Mouse (Mus musculus): ENCODE measurements at regions not wholly inside any gene's neighbourhood (a gene's known extent, or its start where the extent isn't known, plus 50 kb on each side); places are given as distances from the start of the nearest gene placed in this dataset.

DNA sequence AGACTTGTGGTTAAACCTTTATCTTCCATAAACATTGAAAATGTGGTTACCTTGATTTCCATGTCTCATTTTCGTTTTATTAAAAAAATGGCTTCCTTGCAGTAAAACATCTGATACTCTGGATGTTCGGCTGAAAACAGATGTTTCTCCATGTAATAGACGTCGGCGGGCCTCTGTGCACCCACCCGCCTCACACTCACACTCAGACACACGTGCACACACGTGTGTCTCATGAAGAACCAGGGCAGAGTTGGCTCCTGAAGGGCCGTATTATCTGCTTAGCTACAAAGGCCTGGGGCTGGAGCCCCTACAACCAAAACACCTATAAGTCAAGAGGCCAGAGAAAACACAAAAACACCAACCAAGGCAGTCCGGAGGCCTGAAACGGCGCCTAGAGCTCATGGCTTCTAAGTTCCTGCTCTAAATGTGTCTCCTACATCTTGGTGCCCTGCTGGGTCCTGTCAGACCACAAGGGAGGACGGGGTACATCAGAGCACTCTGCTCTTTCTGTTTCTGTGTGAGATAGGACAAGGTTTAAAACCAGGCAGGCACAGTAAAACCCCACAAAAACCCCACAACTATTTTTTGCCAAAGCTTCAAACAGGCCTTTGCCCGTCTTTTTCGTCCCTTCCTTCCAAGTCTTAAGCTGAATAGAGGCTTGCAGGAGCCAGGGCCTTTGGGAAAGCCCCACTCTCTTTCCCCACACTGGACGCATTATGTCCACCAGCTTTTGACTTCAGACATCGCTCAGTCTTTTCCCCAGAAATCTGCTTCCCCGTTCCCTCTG is 201.9 kb upstream of the Six2 start:
- 0 out of 2 replicates have a peak, but pooled peaks cover 14% of the 10 kb centered on the region for H3K4me1 ChIP-seq (ENCODE audit: control insufficient read depth, insufficient read depth, low read length)
- 77% methylated on average over 18 of the region's 18 CpGs for WGBS

DNA sequence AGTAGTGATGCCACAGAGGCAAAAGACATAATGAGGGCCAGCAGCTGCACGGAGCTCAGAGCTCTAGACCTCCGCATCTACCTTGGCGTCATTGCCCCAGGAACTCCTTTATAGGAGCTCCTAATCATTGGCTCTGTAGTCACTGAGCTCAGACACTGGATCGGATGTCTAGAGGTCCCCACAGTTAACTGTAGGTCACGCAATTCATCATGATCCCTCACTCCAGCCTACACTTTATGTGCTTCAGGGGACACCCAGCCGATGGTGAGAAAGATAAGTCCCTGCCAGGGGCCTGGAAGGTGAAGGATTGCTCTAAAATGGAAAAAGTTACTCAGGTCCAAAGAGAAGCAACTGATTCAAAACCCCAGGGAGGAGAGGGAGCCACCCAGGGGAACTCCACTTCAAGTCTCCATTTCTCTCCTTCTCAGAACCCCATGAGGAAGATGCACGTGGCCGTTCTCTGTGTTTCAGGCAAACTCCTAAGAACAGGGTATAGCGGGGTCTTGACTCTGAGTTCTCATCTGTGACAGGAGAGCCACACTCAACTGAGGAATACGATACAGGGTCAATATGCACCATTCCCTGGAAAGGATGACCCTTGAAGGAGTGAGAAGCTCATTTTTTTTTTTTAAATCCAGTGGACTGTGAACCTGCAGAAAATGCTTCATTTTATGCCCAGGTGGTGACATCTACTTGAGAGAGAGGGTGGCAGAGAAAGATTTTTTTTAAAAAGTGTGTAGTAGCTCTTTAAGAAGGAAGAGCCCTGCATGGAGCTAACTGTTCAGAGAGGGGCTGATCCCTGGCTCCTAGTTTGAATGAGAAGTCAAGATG is 200.7 kb upstream of the Six2 start:
- no peaks in the 10 kb centered on the region for H3K36me3 ChIP-seq (ENCODE audit: control insufficient read depth, insufficient read depth, low read length)
- peak; percentile 87 for ATAC-seq (ENCODE audit: low FRiP score, low TSS enrichment)
- H3K4me2 ChIP-seq (replicated peaks; ENCODE audit: low read depth, low read length), result no peak overlapping the region
- peak overlapping the region; percentile 37; the same call in 1 of the 2 replicates for H3K27ac ChIP-seq (ENCODE audit: low read depth, low read length)
- 29% methylated on average over 10 of the region's 10 CpGs for WGBS
- 0 out of 2 replicates have a peak, but pooled peaks cover 14% of the 10 kb centered on the region for H3K4me1 ChIP-seq (ENCODE audit: control insufficient read depth, insufficient read depth, low read length)
- no peak overlapping the region for H3K4me3 ChIP-seq (ENCODE audit: low read length)
- H3K27me3 ChIP-seq (ENCODE audit: control insufficient read depth, insufficient read depth, low read length), result 0 out of 2 replicates have a peak, but pooled peaks cover 3% of the 10 kb centered on the region
- no peak overlapping the region for H3K9ac ChIP-seq (ENCODE audit: low read depth, low read length)
- H3K9me3 ChIP-seq (ENCODE audit: control insufficient read depth, low read length), result no peaks in the 10 kb centered on the region

More for the DNA sequence above, 201.9 kb upstream of the Six2 start:
- Histone ChIP-seq H3K9ac (ENCODE audit: low read depth, low read length) (no peak overlapping the region), H3K9me3 (ENCODE audit: control insufficient read depth, low read length) (no peaks in the 10 kb centered on the region), H3K4me2 (replicated peaks; ENCODE audit: low read depth, low read length) (no peak overlapping the region), H3K36me3 (ENCODE audit: control insufficient read depth, insufficient read depth, low read length) (no peaks in the 10 kb centered on the region), H3K27ac (ENCODE audit: low read depth, low read length) (no peak overlapping the region), H3K27me3 (ENCODE audit: control insufficient read depth, insufficient read depth, low read length) (0 out of 2 replicates have a peak, but pooled peaks cover 3% of the 10 kb centered on the region), H3K4me3 (ENCODE audit: low read length) (no peak overlapping the region)
- ATAC-seq (ENCODE audit: low FRiP score, low TSS enrichment), result no peak

DNA sequence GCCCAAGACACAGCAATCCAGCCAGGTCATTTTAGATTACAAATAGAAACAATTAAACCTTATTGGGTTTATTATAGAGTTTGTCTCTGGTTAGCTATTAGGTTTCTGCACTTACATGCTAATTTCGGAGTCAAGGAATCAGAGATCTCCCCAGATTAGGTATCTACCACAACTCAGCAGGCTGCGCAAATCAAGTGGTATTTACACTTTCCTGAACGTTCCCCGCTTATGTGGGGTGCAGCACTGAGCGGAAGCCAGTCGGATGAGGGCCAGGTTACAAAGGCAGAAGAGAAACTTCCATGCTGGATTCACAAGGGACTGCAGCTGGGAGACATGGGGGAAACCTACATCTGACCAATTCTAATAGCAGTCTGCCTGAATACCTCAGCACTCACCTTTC is 198.6 kb upstream of the Six2 start:
- Histone ChIP-seq H3K9me3 (ENCODE audit: control insufficient read depth, low read length) (no peaks in the 10 kb centered on the region), H3K9ac (ENCODE audit: low read depth, low read length) (no peak overlapping the region), H3K4me3 (ENCODE audit: low read length) (no peak overlapping the region), H3K27ac (ENCODE audit: low read depth, low read length) (no peak overlapping the region), H3K4me2 (replicated peaks; ENCODE audit: low read depth, low read length) (no peak overlapping the region), H3K4me1 (ENCODE audit: control insufficient read depth, insufficient read depth, low read length) (0 out of 2 replicates have a peak, but pooled peaks cover 14% of the 10 kb centered on the region), H3K27me3 (ENCODE audit: control insufficient read depth, insufficient read depth, low read length) (0 out of 2 replicates have a peak, but pooled peaks cover 3% of the 10 kb centered on the region), H3K36me3 (ENCODE audit: control insufficient read depth, insufficient read depth, low read length) (no peaks in the 10 kb centered on the region)
- 70% methylated on average over 6 of the region's 6 CpGs for whole genome bisulfite sequencing
- ATAC-seq (ENCODE audit: low FRiP score, low TSS enrichment), result no peak

DNA sequence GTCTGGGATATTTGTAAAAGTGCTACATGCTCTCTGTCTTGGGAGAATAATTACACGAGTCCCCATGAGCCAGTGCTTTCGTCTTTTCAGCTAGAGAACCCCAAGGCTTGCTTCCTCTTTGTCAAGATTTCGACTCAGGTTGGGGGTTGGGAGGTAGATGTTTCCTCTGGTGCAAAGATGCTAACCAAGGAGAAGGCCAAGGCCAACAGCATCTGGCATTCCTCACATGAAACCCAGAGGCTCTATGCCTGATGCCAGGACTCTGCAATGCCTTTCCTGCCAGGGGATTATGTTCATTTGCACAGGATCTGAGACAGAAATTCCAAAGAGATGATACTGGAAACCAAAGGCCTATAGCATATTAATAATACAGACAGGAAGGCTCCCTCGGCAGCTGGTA is 198.2 kb upstream of the Six2 start:
- Histone ChIP-seq H3K27ac (ENCODE audit: low read depth, low read length) (no peak overlapping the region), H3K4me3 (ENCODE audit: low read length) (no peak overlapping the region), H3K4me1 (ENCODE audit: control insufficient read depth, insufficient read depth, low read length) (0 out of 2 replicates have a peak, but pooled peaks cover 14% of the 10 kb centered on the region), H3K4me2 (replicated peaks; ENCODE audit: low read depth, low read length) (no peak overlapping the region), H3K27me3 (ENCODE audit: control insufficient read depth, insufficient read depth, low read length) (0 out of 2 replicates have a peak, but pooled peaks cover 3% of the 10 kb centered on the region), H3K36me3 (ENCODE audit: control insufficient read depth, insufficient read depth, low read length) (no peaks in the 10 kb centered on the region), H3K9ac (ENCODE audit: low read depth, low read length) (no peak overlapping the region), H3K9me3 (ENCODE audit: control insufficient read depth, low read length) (no peaks in the 10 kb centered on the region)
- 62% methylated on average over 4 of the region's 4 CpGs for WGBS
- ATAC-seq (ENCODE audit: low FRiP score, low TSS enrichment), result no peak

DNA sequence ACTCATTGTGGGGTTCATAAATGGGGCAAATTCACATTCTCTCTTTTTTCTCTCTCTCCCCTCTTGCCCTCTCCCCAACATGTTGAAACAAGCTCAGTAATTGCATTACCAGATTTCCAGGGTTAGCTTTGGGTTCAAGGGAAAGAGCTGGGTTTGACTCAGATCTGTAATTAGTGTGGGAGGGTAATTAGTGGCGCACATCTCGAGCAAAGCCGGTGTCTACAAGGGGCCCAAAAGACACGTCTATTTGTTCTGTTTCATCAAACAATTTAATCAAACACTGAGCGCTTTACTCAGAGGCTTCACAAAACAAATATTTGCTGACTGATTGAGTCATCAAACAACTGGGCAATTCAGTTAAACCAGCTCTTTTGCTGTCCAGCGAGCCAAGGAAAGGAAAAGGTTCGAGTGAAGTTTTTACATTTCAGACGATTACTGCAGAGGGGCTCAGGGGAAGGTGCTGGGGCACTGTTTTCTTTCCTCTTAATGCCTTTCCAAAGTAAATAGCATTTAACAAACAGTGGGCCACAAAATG is 193.6 kb upstream of the Six2 start:
- no peak for ATAC-seq (ENCODE audit: low FRiP score, low TSS enrichment)
- no peak overlapping the region for H3K9ac ChIP-seq (ENCODE audit: low read depth, low read length)
- no peaks in the 10 kb centered on the region for H3K27me3 ChIP-seq (ENCODE audit: control insufficient read depth, insufficient read depth, low read length)
- no peak overlapping the region for H3K4me3 ChIP-seq (ENCODE audit: low read length)
- H3K4me1 ChIP-seq (ENCODE audit: control insufficient read depth, insufficient read depth, low read length), result no peaks in the 10 kb centered on the region
- H3K9me3 ChIP-seq (ENCODE audit: control insufficient read depth, low read length), result no peaks in the 10 kb centered on the region
- H3K36me3 ChIP-seq (ENCODE audit: control insufficient read depth, insufficient read depth, low read length), result no peaks in the 10 kb centered on the region
- no peak overlapping the region for H3K27ac ChIP-seq (ENCODE audit: low read depth, low read length)
- WGBS, result 27% methylated on average over 8 of the region's 8 CpGs
- no peak overlapping the region for H3K4me2 ChIP-seq (replicated peaks; ENCODE audit: low read depth, low read length)

DNA sequence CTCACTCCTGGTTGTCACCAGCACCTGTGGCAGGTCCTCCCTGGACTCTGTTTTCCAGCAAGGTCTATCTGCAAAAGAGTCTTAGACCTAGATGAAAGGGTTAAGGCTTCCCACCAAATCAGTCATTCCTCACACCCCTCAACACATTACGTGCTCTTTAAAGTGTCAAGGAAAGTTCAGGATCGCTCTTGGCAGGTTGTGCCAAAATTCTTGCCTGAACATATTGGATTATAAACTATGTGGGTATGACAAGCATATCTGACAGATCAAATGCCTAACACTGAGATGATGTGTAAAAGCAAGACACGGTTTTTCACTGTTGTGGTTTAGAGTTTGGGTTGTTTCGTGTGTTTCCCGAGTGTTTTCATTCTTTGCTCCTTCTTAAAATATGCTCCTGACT is 193.0 kb upstream of the Six2 start:
- Histone ChIP-seq H3K9ac (ENCODE audit: low read depth, low read length) (no peak overlapping the region), H3K27me3 (ENCODE audit: control insufficient read depth, insufficient read depth, low read length) (no peaks in the 10 kb centered on the region), H3K4me2 (replicated peaks; ENCODE audit: low read depth, low read length) (no peak overlapping the region), H3K4me1 (ENCODE audit: control insufficient read depth, insufficient read depth, low read length) (no peaks in the 10 kb centered on the region), H3K4me3 (ENCODE audit: low read length) (no peak overlapping the region), H3K36me3 (ENCODE audit: control insufficient read depth, insufficient read depth, low read length) (no peaks in the 10 kb centered on the region), H3K27ac (ENCODE audit: low read depth, low read length) (no peak overlapping the region), H3K9me3 (ENCODE audit: control insufficient read depth, low read length) (no peaks in the 10 kb centered on the region)
- WGBS, result 50% methylated on average over 5 of the region's 5 CpGs
- ATAC-seq (ENCODE audit: low FRiP score, low TSS enrichment), result no peak

DNA sequence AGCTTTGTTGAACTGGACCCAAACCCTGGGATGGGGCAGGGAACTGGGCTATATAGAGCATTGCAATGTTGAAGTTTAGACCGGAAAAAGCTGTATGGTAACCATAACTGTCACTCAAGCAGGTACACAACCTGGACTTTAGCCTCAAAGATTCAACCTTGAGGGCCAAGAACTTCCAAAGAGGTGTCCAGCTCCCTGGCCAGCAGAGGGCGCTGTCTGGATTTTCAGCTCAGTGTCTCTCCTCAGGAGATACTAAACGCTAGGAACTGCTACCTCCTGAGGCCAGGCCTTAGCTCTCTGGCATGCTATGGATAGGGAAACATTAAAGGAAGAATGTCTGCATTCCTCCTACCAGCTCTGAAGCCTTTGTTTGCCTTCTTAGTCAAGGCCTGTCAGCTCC is 189.4 kb upstream of the Six2 start:
- ATAC-seq (ENCODE audit: low FRiP score, low TSS enrichment), result no peak
- Histone ChIP-seq H3K27me3 (ENCODE audit: control insufficient read depth, insufficient read depth, low read length) (peaks cover 9% of the 10 kb centered on the region), H3K9ac (ENCODE audit: low read depth, low read length) (no peak overlapping the region), H3K9me3 (ENCODE audit: control insufficient read depth, low read length) (no peaks in the 10 kb centered on the region), H3K4me3 (ENCODE audit: low read length) (no peak overlapping the region), H3K27ac (ENCODE audit: low read depth, low read length) (no peak overlapping the region), H3K36me3 (ENCODE audit: control insufficient read depth, insufficient read depth, low read length) (no peaks in the 10 kb centered on the region), H3K4me2 (replicated peaks; ENCODE audit: low read depth, low read length) (no peak overlapping the region), H3K4me1 (ENCODE audit: control insufficient read depth, insufficient read depth, low read length) (peaks cover 9% of the 10 kb centered on the region; the same call in 1 of the 2 replicates)
- 39% methylated on average over 3 of the region's 3 CpGs for WGBS

DNA sequence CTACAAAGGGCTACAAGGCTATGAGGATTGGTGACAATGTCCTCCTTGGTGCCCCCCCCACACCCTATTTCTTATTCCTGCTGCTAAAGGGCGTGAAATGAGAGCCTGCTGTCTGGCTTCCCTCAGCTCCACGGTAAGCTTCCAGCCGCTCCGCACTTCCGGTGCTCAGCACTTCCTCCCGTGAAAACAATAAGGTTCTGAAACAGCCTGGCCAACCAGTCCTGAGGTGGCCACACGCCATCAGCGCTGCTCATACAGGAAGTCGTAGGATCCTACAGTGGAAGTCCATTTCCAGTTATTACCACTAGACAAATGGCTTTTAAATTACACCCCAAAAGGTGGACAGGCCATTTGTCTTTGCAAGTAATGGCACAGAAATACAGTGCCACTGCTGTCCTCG is 188.8 kb upstream of the Six2 start:
- no peaks in the 10 kb centered on the region for H3K36me3 ChIP-seq (ENCODE audit: control insufficient read depth, insufficient read depth, low read length)
- 17% methylated on average over 10 of the region's 10 CpGs for WGBS
- no peak overlapping the region for H3K9ac ChIP-seq (ENCODE audit: low read depth, low read length)
- H3K4me2 ChIP-seq (replicated peaks; ENCODE audit: low read depth, low read length), result no peak overlapping the region
- H3K27me3 ChIP-seq (ENCODE audit: control insufficient read depth, insufficient read depth, low read length), result peaks cover 11% of the 10 kb centered on the region
- H3K4me1 ChIP-seq (ENCODE audit: control insufficient read depth, insufficient read depth, low read length), result peaks cover 9% of the 10 kb centered on the region; the same call in 1 of the 2 replicates
- no peak for ATAC-seq (ENCODE audit: low FRiP score, low TSS enrichment)
- no peak overlapping the region for H3K4me3 ChIP-seq (ENCODE audit: low read length)
- no peaks in the 10 kb centered on the region for H3K9me3 ChIP-seq (ENCODE audit: control insufficient read depth, low read length)
- no peak overlapping the region for H3K27ac ChIP-seq (ENCODE audit: low read depth, low read length)

Measured in kidney, embryonic 14.5 days (tissue).